Mouse (Mus musculus): Measurements from ENCODE around the gene Lfng.

DNA sequence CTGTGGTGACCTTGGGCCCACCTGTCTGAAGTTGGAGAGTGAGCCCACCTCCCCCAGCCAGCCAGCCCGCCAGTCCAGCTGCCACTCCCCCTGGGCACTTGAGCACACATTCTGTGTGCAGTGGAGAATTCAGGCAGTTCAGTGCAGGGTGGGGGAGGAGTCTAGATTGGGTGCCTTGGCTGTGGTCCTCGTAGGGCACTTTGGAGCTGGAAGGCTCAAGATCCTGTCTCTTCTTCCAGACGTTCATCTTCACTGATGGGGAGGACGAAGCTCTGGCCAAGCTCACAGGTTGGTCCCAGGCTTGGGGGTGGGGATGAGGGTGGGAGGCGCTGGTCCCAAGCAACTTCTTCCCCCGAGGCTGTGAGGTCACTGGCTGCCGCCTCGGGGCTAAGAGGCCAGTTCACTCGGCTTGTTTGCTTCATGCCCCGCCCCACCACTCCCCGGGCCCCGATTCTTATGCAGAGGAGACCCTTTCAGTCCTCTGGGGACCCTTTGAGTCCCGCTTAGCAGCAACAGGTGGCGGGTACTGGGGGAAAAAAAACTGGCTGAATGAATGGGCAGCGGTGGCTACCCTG is 4.6 kb downstream of the Lfng start:
- TF ChIP-seq POLR2A (IDR thresholded peaks at IDR 0.05; ENCODE audit: borderline replicate concordance, insufficient read depth, low read length): no peak
- TF ChIP-seq CTCF (IDR thresholded peaks at IDR 0.05; ENCODE audit: borderline replicate concordance, insufficient read depth, low read depth, low read length): no peak

All from cerebellum, adult 2 months (tissue).